Comparison of ENCODE assay signal across 20 mouse cellular contexts in the genomic region with DNA sequence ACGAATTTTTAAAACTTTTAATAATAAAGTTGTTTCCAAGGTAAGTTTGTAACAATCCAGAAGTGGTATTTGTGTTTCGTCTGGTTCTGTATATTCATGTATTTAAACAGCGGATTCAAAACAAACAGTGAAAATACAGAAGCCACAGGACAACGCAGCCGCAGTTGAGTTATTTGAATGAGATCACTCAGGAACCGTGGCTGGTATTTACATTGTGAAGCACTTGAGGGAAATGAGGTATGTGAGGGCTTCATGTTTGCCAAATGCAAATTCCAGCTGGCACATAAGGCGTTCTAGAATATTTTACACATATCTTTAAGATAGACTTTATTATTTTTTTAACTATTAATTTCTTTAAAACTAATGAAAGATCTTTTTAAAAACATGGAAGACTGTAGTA.
A peak's percentile ranks its signal among the peaks of the same experiment; 100 is the strongest.
DNase-seq lines count a peak whose midpoint lies in the region; ATAC-seq and TF ChIP-seq lines count a peak whose summit lies in the region.
"Had no signal": no experiment of that assay in that cellular context is flagged by ENCODE, and none has a peak within 500 bp of the region (broad histone marks: within the 10 kb centered on the region; RNA-seq: fewer than 3 reads in every experiment).

No protein-coding gene starts in this region.

- H3K27ac ChIP-seq in hindbrain, embryonic 11.5 days (ENCODE audit: low read depth, low read length), result no peak overlapping the region
- no peak overlapping the region for H3K27ac ChIP-seq in hindbrain, postnatal 0 days
- H3K27ac ChIP-seq in midbrain, embryonic 10.5 days (replicated peaks), result no peak overlapping the region
- H3K27ac ChIP-seq: embryonic facial prominence, embryonic 13.5 days; forebrain, embryonic 15.5 days; hindbrain, embryonic 10.5 days; kidney, postnatal 0 days; limb, embryonic 12.5 days; liver, embryonic 13.5 days; macrophage had no signal

- H3K9me3 ChIP-seq in hindbrain, embryonic 11.5 days (ENCODE audit: control insufficient read depth, low read length), result no peaks in the 10 kb centered on the region
- no peaks in the 10 kb centered on the region for H3K9me3 ChIP-seq in hindbrain, postnatal 0 days (ENCODE audit: low read length)
- H3K9me3 ChIP-seq in midbrain, embryonic 10.5 days (replicated peaks), result no peaks in the 10 kb centered on the region
- H3K9me3 ChIP-seq: embryonic facial prominence, embryonic 13.5 days; forebrain, embryonic 15.5 days; hindbrain, embryonic 10.5 days; limb, embryonic 12.5 days; liver, embryonic 13.5 days had no signal

- no peaks in the 10 kb centered on the region for H3K36me3 ChIP-seq in hindbrain, embryonic 11.5 days (ENCODE audit: control insufficient read depth, insufficient read depth, low read length)
- H3K36me3 ChIP-seq in hindbrain, postnatal 0 days (ENCODE audit: insufficient read depth, low read length), result no peaks in the 10 kb centered on the region
- H3K36me3 ChIP-seq in midbrain, embryonic 10.5 days, result no peaks in the 10 kb centered on the region
- H3K36me3 ChIP-seq: embryonic facial prominence, embryonic 13.5 days; forebrain, embryonic 15.5 days; hindbrain, embryonic 10.5 days; limb, embryonic 12.5 days; liver, embryonic 13.5 days had no signal

- no peaks in the 10 kb centered on the region for H3K4me1 ChIP-seq in hindbrain, embryonic 11.5 days (replicated peaks; ENCODE audit: control insufficient read depth, insufficient read depth, low read length)
- H3K4me1 ChIP-seq in hindbrain, postnatal 0 days (ENCODE audit: insufficient read depth, low read length), result no peaks in the 10 kb centered on the region
- no peaks in the 10 kb centered on the region for H3K4me1 ChIP-seq in midbrain, embryonic 10.5 days
- H3K4me1 ChIP-seq: embryonic facial prominence, embryonic 13.5 days; forebrain, embryonic 15.5 days; hindbrain, embryonic 10.5 days; limb, embryonic 12.5 days; liver, embryonic 13.5 days had no signal

- intact Hi-C loops in left cerebral cortex, postnatal 25 days (cut with DNase I), result no loop called here

- 73% methylated on average over 7 of the region's 7 CpGs for whole genome bisulfite sequencing in hindbrain, embryonic 11.5 days
- WGBS in hindbrain, postnatal 0 days, result 63% methylated on average over 7 of the region's 7 CpGs
- WGBS in midbrain, embryonic 10.5 days, result 76% methylated on average over 7 of the region's 7 CpGs

- ATAC-seq in hindbrain, embryonic 11.5 days (ENCODE audit: low FRiP score), result no peak
- ATAC-seq in hindbrain, postnatal 0 days, result no peak
- ATAC-seq: forebrain, embryonic 15.5 days had no signal

- TF ChIP-seq CTCF in hindbrain, postnatal 0 days (IDR thresholded peaks at IDR 0.05; ENCODE audit: low read depth), result no peak

- H3K9ac ChIP-seq in hindbrain, embryonic 11.5 days (ENCODE audit: low read depth, low read length), result no peak overlapping the region
- no peak overlapping the region for H3K9ac ChIP-seq in hindbrain, postnatal 0 days (replicated peaks; ENCODE audit: low read length)
- H3K9ac ChIP-seq: embryonic facial prominence, embryonic 13.5 days; forebrain, embryonic 15.5 days; limb, embryonic 12.5 days; liver, embryonic 13.5 days had no signal

- no peaks in the 10 kb centered on the region for H3K27me3 ChIP-seq in hindbrain, embryonic 11.5 days (ENCODE audit: control insufficient read depth, insufficient read depth, low read length)
- no peaks in the 10 kb centered on the region for H3K27me3 ChIP-seq in hindbrain, postnatal 0 days (ENCODE audit: insufficient read depth, low read length)
- H3K27me3 ChIP-seq in midbrain, embryonic 10.5 days (ENCODE audit: low read depth, poor library complexity, severe bottlenecking), result no peaks in the 10 kb centered on the region
- H3K27me3 ChIP-seq: embryonic facial prominence, embryonic 13.5 days; forebrain, embryonic 15.5 days; limb, embryonic 12.5 days had no signal

- peak; percentile 4 for DNase-seq in hindbrain, embryonic 11.5 days (ENCODE audit: low spot score)
- no peak for DNase-seq in hindbrain, postnatal 0 days (ENCODE audit: low spot score)
- DNase-seq in lung, adult 18-20 months, result peak; percentile 42 to 53
- DNase-seq in lung, postnatal 10 days, result peak; percentile 37
- no peak for DNase-seq in kidney, adult 8-10 months
- DNase-seq in left cerebral cortex, postnatal 25 days (ENCODE audit: low spot score in 2 of 2), result no peak
- no peak for DNase-seq in midbrain, embryonic 10.5 days (ENCODE audit: low spot score)
- DNase-seq: adrenal gland, postnatal 25 days; cerebellum, adult 9-10 months; kidney, adult 18-20 months; liver, embryonic 13.5 days; right cerebral cortex, postnatal 14 days; spleen, adult 18-20 months had no signal

- H3K4me3 ChIP-seq in hindbrain, embryonic 11.5 days (ENCODE audit: low read depth, low read length), result no peak overlapping the region
- H3K4me3 ChIP-seq in hindbrain, postnatal 0 days (ENCODE audit: low read length), result no peak overlapping the region
- no peak overlapping the region for H3K4me3 ChIP-seq in midbrain, embryonic 10.5 days
- H3K4me3 ChIP-seq: embryonic facial prominence, embryonic 13.5 days; forebrain, embryonic 15.5 days; hindbrain, embryonic 10.5 days; limb, embryonic 12.5 days; liver, embryonic 13.5 days had no signal

- no peak overlapping the region for H3K4me2 ChIP-seq in hindbrain, embryonic 11.5 days (replicated peaks; ENCODE audit: low read depth, low read length)
- H3K4me2 ChIP-seq in hindbrain, postnatal 0 days (ENCODE audit: low read depth, low read length), result no peak overlapping the region
- H3K4me2 ChIP-seq: embryonic facial prominence, embryonic 13.5 days; forebrain, embryonic 15.5 days; limb, embryonic 12.5 days; liver, embryonic 13.5 days; midbrain, embryonic 11.5 days had no signal

Comparison
In these comparisons a context has a peak if more than half of its experiments do, and no peak if none do; other contexts are left out.
1. DNase-seq: peak in hindbrain, embryonic 11.5 days (single experiment), lung, adult 18-20 months (2 of 2) and lung, postnatal 10 days (single experiment); none in hindbrain, postnatal 0 days (single experiment), kidney, adult 8-10 months (0 of 2), left cerebral cortex, postnatal 25 days (0 of 2) and midbrain, embryonic 10.5 days (single experiment).